Comparison of ENCODE assay signal across 23 mouse cellular contexts in the genomic region with DNA sequence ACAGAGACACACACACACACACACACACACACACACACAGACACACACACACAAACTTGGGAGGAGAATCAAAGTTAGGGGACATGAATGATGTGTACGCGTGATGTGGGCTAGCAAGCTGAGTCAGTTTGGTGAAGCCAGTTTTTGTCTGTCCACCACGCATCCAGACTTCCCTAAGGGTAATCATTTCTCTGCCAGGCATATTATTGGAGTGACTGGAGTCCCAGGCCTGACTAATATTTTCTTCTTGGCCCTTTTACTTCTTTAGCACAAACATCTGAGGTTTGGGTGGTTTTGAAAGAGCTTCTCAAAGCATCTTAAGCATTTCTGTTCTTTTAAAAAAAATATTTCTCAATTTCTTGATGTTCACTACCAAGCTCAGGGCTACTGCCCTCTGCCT.
"Had no signal": no experiment of that assay in that cellular context is flagged by ENCODE, and none has a peak within 500 bp of the region (broad histone marks: within the 10 kb centered on the region; RNA-seq: fewer than 3 reads in every experiment).

No protein-coding gene starts in this region.

- H3K4me1 ChIP-seq: heart, embryonic 10.5 days; hindbrain, embryonic 13.5 days; hindbrain, embryonic 15.5 days; limb, embryonic 10.5 days; liver, embryonic 13.5 days had no signal

- DNase-seq: gastrocnemius, postnatal 14 days; gastrocnemius, postnatal 36 days; heart, adult 18-20 months; heart, postnatal 10 days; heart, postnatal 36 days; kidney, adult 11 months; kidney, adult 8-10 months; kidney, postnatal 10 days; kidney, postnatal 25 days; liver; liver, embryonic 13.5 days; liver, postnatal 0 days; lung, adult 2 months had no signal

- H3K27me3 ChIP-seq: heart, embryonic 12.5 days; hindbrain, embryonic 13.5 days; hindbrain, embryonic 15.5 days; limb, embryonic 12.5 days; liver, embryonic 13.5 days; liver, embryonic 15.5 days had no signal

- H3K9me3 ChIP-seq: heart, embryonic 10.5 days; heart, embryonic 12.5 days; hindbrain, embryonic 13.5 days; hindbrain, embryonic 15.5 days; limb, embryonic 10.5 days; limb, embryonic 12.5 days; liver, embryonic 13.5 days; liver, embryonic 15.5 days had no signal

- H3K4me3 ChIP-seq: heart, embryonic 10.5 days; heart, embryonic 12.5 days; hindbrain, embryonic 13.5 days; hindbrain, embryonic 15.5 days; layer of hippocampus, adult 2 months; left cerebral cortex, adult 2 months; limb, embryonic 10.5 days; limb, embryonic 12.5 days; liver, embryonic 13.5 days; liver, embryonic 15.5 days had no signal

- H3K27ac ChIP-seq: heart, embryonic 10.5 days; hindbrain, embryonic 13.5 days; hindbrain, embryonic 15.5 days; hindbrain, postnatal 0 days; layer of hippocampus, adult 2 months; left cerebral cortex, adult 2 months; limb, embryonic 10.5 days; limb, embryonic 12.5 days; liver, embryonic 13.5 days; liver, embryonic 15.5 days had no signal

- H3K36me3 ChIP-seq: heart, embryonic 10.5 days; heart, embryonic 12.5 days; hindbrain, embryonic 13.5 days; hindbrain, embryonic 15.5 days; limb, embryonic 10.5 days; limb, embryonic 12.5 days; liver, embryonic 13.5 days; liver, embryonic 15.5 days had no signal
